Mouse (Mus musculus) heart, adult 2 months (tissue): ENCODE measurements around the gene Tac4.
A peak's percentile ranks its signal among the peaks of the same experiment; 100 is the strongest.

Source experiments
- CTCF ChIP-seq: fragments of 200-600 bp; IDR thresholded peaks from 2 replicates; pipeline ENCODE4 v1.8.1; 2022; ENCODE audit warnings: antibody characterized with exemption, mild to moderate bottlenecking, moderate library complexity
- EP300 ChIP-seq: fragments of 200-500 bp; IDR thresholded peaks from 2 replicates; pipeline ENCODE4 v1.6.1; 2011; ENCODE audit warnings: low read depth, low read length, control low read depth; ENCODE audit not compliant: insufficient read depth
- POLR2A ChIP-seq: fragments of 200-500 bp; IDR thresholded peaks from 2 replicates; pipeline ENCODE4 v1.6.1; 2011; ENCODE audit warnings: mild to moderate bottlenecking, low read depth, low read length, control low read depth; ENCODE audit not compliant: insufficient read depth

- TF ChIP-seq CTCF (peak; percentile 91), POLR2A (no peak), EP300 (peak; percentile 64; the same call in 1 of the 2 replicates)
These were observed 36.8 kb downstream of the Tac4 start for GRCm38 (mm10) chr11:95298146-95298545.
